Mouse (Mus musculus): ENCODE measurements around the gene Focad.

The Focad gene

GRCm38 (mm10) chr4:88157644-88158043 lies 63.2 kb downstream of the Focad start:
- DNase-seq: no peak

- DNase-seq: no peak
Measured at GRCm38 (mm10) chr4:88159256-88159655, 64.8 kb downstream of the Focad start.

GRCm38 (mm10) chr4:88159700-88160099 lies 65.3 kb downstream of the Focad start:
- DNase-seq: no peak

GRCm38 (mm10) chr4:88163511-88164247 lies 69.2 kb downstream of the Focad start:
- no peak for DNase-seq

GRCm38 (mm10) chr4:88167008-88167862 lies 72.8 kb downstream of the Focad start:
- DNase-seq: peak; percentile 9 to 14

GRCm38 (mm10) chr4:88175058-88175974 lies 80.9 kb downstream of the Focad start:
- DNase-seq: no peak

GRCm38 (mm10) chr4:88179296-88179695 lies 84.9 kb downstream of the Focad start:
- no peak for DNase-seq

GRCm38 (mm10) chr4:88184293-88184692 lies 89.9 kb downstream of the Focad start:
- no peak for DNase-seq

GRCm38 (mm10) chr4:88185872-88186426 lies 91.5 kb downstream of the Focad start:
- DNase-seq: no peak

GRCm38 (mm10) chr4:88187649-88188048 lies 93.2 kb downstream of the Focad start:
- DNase-seq: no peak

- DNase-seq: peak in 1 of 2 experiments; percentile 10
Measured at GRCm38 (mm10) chr4:88189495-88189894, 95.1 kb downstream of the Focad start.

- DNase-seq: no peak
Measured at GRCm38 (mm10) chr4:88194256-88194655, 99.8 kb downstream of the Focad start.

GRCm38 (mm10) chr4:88195898-88196495 lies 101.6 kb downstream of the Focad start:
- DNase-seq: no peak

GRCm38 (mm10) chr4:88196500-88196912 lies 102.1 kb downstream of the Focad start:
- no peak for DNase-seq

GRCm38 (mm10) chr4:88197244-88197643 lies 102.8 kb downstream of the Focad start:
- DNase-seq: no peak

GRCm38 (mm10) chr4:88199186-88199585 lies 104.8 kb downstream of the Focad start:
- no peak for DNase-seq

GRCm38 (mm10) chr4:88201047-88201446 lies 106.6 kb downstream of the Focad start:
- DNase-seq: no peak

GRCm38 (mm10) chr4:88208676-88209075 lies 114.2 kb downstream of the Focad start:
- no peak for DNase-seq

GRCm38 (mm10) chr4:88209351-88209814 lies 115.0 kb downstream of the Focad start:
- DNase-seq: no peak

GRCm38 (mm10) chr4:88210602-88211001 lies 116.2 kb downstream of the Focad start:
- DNase-seq: no peak

GRCm38 (mm10) chr4:88211200-88211885 lies 116.9 kb downstream of the Focad start:
- no peak for DNase-seq

Data from thymus, postnatal 36 days (tissue).